Mouse (Mus musculus): ENCODE data around the gene Gpr161.

Gene Gpr161

GRCm38 (mm10) chr1:165295489-165295888 is at the start of gene Gpr161:
Gpr161 (plus strand) TSS chr1:165295789.
- DNase-seq (ENCODE audit: low read depth, low spot score): no peak

- DNase-seq (ENCODE audit: low read depth, low spot score): no peak
Measured at GRCm38 (mm10) chr1:165246587-165246986, 49.0 kb upstream of the Gpr161 start.

- DNase-seq (ENCODE audit: low read depth, low spot score): no peak
Measured at GRCm38 (mm10) chr1:165247085-165247484, 48.5 kb upstream of the Gpr161 start.

GRCm38 (mm10) chr1:165247788-165248187 is 47.8 kb upstream of the Gpr161 start:
- no peak for DNase-seq (ENCODE audit: low read depth, low spot score)

- DNase-seq (ENCODE audit: low read depth, low spot score): peak; percentile 20
Measured at GRCm38 (mm10) chr1:165248842-165249241, 46.7 kb upstream of the Gpr161 start.

GRCm38 (mm10) chr1:165250546-165250945 is 45.0 kb upstream of the Gpr161 start:
- no peak for DNase-seq (ENCODE audit: low read depth, low spot score)

- peak; percentile 78 for DNase-seq (ENCODE audit: low read depth, low spot score)
Measured at GRCm38 (mm10) chr1:165252027-165252671, 43.4 kb upstream of the Gpr161 start.

GRCm38 (mm10) chr1:165274946-165275345 is 20.6 kb upstream of the Gpr161 start:
- peak; percentile 57 for DNase-seq (ENCODE audit: low read depth, low spot score)

GRCm38 (mm10) chr1:165280741-165281140 is 14.8 kb upstream of the Gpr161 start:
- no peak for DNase-seq (ENCODE audit: low read depth, low spot score)

- peak; percentile 47 for DNase-seq (ENCODE audit: low read depth, low spot score)
Measured at GRCm38 (mm10) chr1:165281351-165282221, 14.0 kb upstream of the Gpr161 start.

GRCm38 (mm10) chr1:165282222-165282966 is 13.2 kb upstream of the Gpr161 start:
- peak; percentile 58 for DNase-seq (ENCODE audit: low read depth, low spot score)

- DNase-seq (ENCODE audit: low read depth, low spot score): no peak
Measured at GRCm38 (mm10) chr1:165282967-165283345, 12.6 kb upstream of the Gpr161 start.

GRCm38 (mm10) chr1:165284096-165284495 is 11.5 kb upstream of the Gpr161 start:
- no peak for DNase-seq (ENCODE audit: low read depth, low spot score)

- no peak for DNase-seq (ENCODE audit: low read depth, low spot score)
Measured at GRCm38 (mm10) chr1:165288165-165288564, 7.4 kb upstream of the Gpr161 start.

GRCm38 (mm10) chr1:165289831-165290230 is 5.8 kb upstream of the Gpr161 start:
- DNase-seq (ENCODE audit: low read depth, low spot score): peak; percentile 64

- DNase-seq (ENCODE audit: low read depth, low spot score): peak; percentile 67
Measured at GRCm38 (mm10) chr1:165291606-165292005, 4.0 kb upstream of the Gpr161 start.

GRCm38 (mm10) chr1:165301108-165301507 is 5.5 kb downstream of the Gpr161 start:
- DNase-seq (ENCODE audit: low read depth, low spot score): no peak

GRCm38 (mm10) chr1:165301567-165301966 is 6.0 kb downstream of the Gpr161 start:
- DNase-seq (ENCODE audit: low read depth, low spot score): no peak

- no peak for DNase-seq (ENCODE audit: low read depth, low spot score)
Measured at GRCm38 (mm10) chr1:165302455-165303208, 7.0 kb downstream of the Gpr161 start.

- DNase-seq (ENCODE audit: low read depth, low spot score): no peak
Measured at GRCm38 (mm10) chr1:165303209-165303608, 7.6 kb downstream of the Gpr161 start.

GRCm38 (mm10) chr1:165304341-165304740 is 8.8 kb downstream of the Gpr161 start:
- DNase-seq (ENCODE audit: low read depth, low spot score): no peak

All from R1 (cell line).